Mouse (Mus musculus): Measurements from ENCODE around the gene Atad3a. TPM values are rescaled to one million over a fixed set of nuclear protein-coding genes. Genes with fewer than 3 reads are reported as not detected.
A peak's percentile ranks its signal among the peaks of the same experiment; 100 is the strongest.

Gene Atad3a
- total RNA-seq, 2 experiments from 2014 or later: 25.4 to 35.3 TPM

GRCm38 (mm10) chr4:155773335-155774078 is 12.6 kb upstream of the Atad3a start:
- TF ChIP-seq CTCF (IDR thresholded peaks at IDR 0.05): no peak
- intact Hi-C loops (cut with DNase I): loop anchor here (5.0 kb wide), 1 partner anchor 51 kb away; no protein-coding TSS in a partner anchor
- peak overlapping the region; percentile 82 for H3K4me3 ChIP-seq
- DNase-seq: no peak
- peak overlapping the region; percentile 88 for H3K27ac ChIP-seq

GRCm38 (mm10) chr4:155772786-155773185 is 11.9 kb upstream of the Atad3a start:
- Histone ChIP-seq H3K4me3 (peak overlapping the region; percentile 82), H3K27ac (peak overlapping the region; percentile 93; the same call in 1 of the 2 replicates)
- no peak for TF ChIP-seq CTCF (IDR thresholded peaks at IDR 0.05)
- DNase-seq: no peak
- intact Hi-C loops (cut with DNase I): loop anchor here (5.0 kb wide), 1 partner anchor 50 kb away; no protein-coding TSS in a partner anchor

DNA sequence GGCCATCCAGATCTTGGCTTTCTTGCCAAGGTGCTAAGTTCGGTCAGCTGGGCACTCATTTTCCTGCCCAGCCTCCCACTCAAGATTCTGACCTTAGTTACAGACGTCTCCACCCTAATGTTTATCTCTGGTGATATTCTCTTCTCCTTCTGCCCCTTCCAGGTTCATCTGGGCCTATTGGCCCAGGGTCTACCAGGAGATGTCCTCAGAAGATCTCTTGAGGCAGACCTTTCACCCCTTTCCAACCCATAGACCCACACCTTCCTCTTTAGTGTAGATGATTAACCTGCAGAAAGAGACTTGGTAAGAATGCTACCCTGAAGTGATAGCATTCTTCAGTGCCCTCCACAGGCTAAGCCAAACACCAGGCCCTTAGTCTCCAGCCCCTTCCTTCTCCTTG is 10.8 kb upstream of the Atad3a start:
- H3K27ac ChIP-seq: peak overlapping the region; percentile 93
- intact Hi-C loops (cut with DNase I): loop anchor here (5.0 kb wide), 1 partner anchor 49 kb away; no protein-coding TSS in a partner anchor
- TF ChIP-seq CTCF (IDR thresholded peaks at IDR 0.05): no peak
- no peak for DNase-seq
- H3K4me3 ChIP-seq: no peak overlapping the region

DNA sequence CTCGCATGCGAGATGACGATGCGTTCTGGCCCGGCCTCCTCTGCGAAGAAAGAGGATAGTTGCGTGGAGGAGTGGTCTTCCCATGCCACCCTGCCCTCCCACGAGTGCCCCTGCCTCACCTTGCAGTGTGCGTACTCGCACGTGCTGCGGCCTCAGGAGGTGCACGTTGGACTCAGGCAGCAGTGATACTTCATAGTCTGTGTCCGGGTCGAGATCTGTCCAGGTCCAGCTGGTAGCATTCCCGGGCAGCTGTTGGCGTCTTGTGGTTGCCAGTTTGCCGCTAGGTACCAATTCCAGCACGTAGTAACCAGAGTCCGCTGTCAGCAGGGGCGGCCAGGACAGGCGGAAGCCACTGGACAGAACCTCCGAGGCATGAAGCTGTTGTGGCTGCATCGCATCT is 9.7 kb upstream of the Atad3a start:
- peak overlapping the region; percentile 93 for H3K27ac ChIP-seq
- peak; percentile 92 for DNase-seq
- intact Hi-C loops (cut with DNase I): loop anchor here (1.0 to 5.0 kb wide), 2 partner anchors 14 to 48 kb away; no protein-coding TSS in a partner anchor
- no peak for TF ChIP-seq CTCF (IDR thresholded peaks at IDR 0.05)
- H3K4me3 ChIP-seq: peak overlapping the region; percentile 86

GRCm38 (mm10) chr4:155769880-155770512 is 9.1 kb upstream of the Atad3a start:
- peak; percentile 95 for DNase-seq
- H3K4me3 ChIP-seq: peak overlapping the region; percentile 86
- intact Hi-C loops (cut with DNase I): loop anchor here (1.0 to 5.0 kb wide), 2 partner anchors 14 to 48 kb away; no protein-coding TSS in a partner anchor
- H3K27ac ChIP-seq: peak overlapping the region; percentile 93
- peak; percentile 77 for TF ChIP-seq CTCF (IDR thresholded peaks at IDR 0.05)

- TF ChIP-seq CTCF (IDR thresholded peaks at IDR 0.05): no peak
- no peak for DNase-seq
- Histone ChIP-seq H3K4me3 (peak overlapping the region; percentile 86), H3K27ac (peak overlapping the region; percentile 93)
- intact Hi-C loops (cut with DNase I): no loop called here
These were observed 8.6 kb upstream of the Atad3a start for GRCm38 (mm10) chr4:155769496-155769879.

DNA sequence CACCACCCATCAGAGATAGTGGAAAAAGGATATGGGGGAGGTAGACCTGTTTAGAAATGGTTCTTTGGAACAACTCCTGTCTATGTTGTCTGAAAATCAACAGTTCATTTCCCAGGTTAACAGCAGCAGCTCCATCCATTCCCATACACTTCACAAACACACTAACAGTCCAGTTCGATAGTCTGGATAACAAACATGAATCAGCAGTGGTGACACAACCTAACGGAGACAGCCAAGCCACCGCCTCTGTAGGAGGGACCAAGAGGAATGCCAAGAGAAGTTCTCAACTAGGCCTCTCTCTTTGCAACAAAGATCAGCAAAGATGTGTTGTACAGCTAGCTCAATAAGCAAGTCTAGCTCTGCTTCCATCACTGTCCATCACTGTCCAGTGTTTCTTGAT is 1.5 kb upstream of the Atad3a start:
- no peak for TF ChIP-seq CTCF (IDR thresholded peaks at IDR 0.05)
- intact Hi-C loops (cut with DNase I): no loop called here
- Histone ChIP-seq H3K27ac (no peak overlapping the region), H3K4me3 (no peak overlapping the region)
- peak; percentile 31 for DNase-seq

GRCm38 (mm10) chr4:155761356-155762099 is 635 bp upstream of the Atad3a start:
- no peak for TF ChIP-seq CTCF (IDR thresholded peaks at IDR 0.05)
- peak overlapping the region; percentile 94 for H3K27ac ChIP-seq
- DNase-seq: peak; percentile 50
- intact Hi-C loops (cut with DNase I): no loop called here
- H3K4me3 ChIP-seq: peak overlapping the region; percentile 85

DNA sequence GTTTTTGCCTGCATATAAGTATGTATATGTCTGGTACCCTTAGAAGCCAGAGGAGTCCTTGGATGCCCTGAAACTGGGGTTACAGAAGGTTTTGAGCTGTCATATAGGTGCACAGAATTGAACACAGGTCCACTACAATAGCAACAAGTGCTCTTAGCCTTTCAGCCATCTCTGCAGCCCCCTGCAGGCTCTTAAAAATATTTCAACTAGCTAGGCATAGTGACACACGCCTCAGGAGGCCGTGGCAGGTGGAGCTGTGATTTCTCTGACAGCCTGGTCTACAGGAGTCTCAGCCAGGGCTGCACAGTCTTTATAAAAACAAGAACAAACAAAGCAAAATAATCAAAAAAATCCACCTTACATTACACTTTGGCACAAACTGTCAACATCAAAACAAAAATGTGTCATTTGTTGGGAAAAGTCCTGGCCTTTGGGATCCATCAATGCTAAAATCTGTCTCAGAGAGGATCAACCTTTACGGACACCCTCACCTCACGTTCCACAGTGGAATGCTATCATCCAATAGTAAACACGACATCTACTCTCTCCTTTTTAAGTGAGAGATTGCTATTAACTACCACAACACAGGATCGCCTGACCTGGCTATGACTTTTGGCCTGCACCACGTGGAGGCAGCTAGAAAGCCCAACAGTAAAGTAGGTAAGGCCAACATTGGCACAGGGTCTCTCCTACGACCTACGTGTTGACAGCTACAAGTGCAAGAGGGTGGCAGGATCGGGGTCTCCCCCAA is 856 bp downstream of the Atad3a start:
- intact Hi-C loops (cut with DNase I): no loop called here
- TF ChIP-seq CTCF (IDR thresholded peaks at IDR 0.05): peak; percentile 39; the same call in 1 of the 2 replicates
- peak overlapping the region; percentile 85 for H3K4me3 ChIP-seq
- H3K27ac ChIP-seq: peak overlapping the region; percentile 94
- peak; percentile 28 for DNase-seq

DNA sequence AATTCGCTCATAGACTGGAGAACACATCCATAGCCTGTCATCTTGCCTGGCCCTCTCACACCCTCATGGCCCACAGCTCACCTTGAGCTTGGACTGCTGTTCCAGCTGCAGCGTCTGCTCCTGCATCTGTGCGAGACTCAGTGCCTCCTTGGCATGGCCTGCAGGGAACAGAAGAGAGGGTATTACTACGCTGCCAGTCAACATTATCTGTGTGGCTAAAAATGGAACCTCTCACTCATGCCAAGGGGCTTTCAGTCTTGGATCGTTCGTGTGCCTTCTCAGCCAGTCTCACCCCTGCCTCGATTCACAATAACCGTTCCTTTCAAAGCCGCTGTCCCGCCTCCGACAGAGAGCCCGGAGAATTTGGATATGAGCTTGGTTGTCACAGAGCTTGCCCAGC is 3.9 kb downstream of the Atad3a start:
- Histone ChIP-seq H3K4me3 (no peak overlapping the region; the same call in 1 of the 2 replicates), H3K27ac (peak overlapping the region; percentile 51; the same call in 1 of the 2 replicates)
- no peak for TF ChIP-seq CTCF (IDR thresholded peaks at IDR 0.05)
- intact Hi-C loops (cut with DNase I): no loop called here
- DNase-seq: peak; percentile 58

- intact Hi-C loops (cut with DNase I): no loop called here
- H3K27ac ChIP-seq: no peak overlapping the region
- no peak for DNase-seq
- TF ChIP-seq CTCF (IDR thresholded peaks at IDR 0.05): no peak
- H3K4me3 ChIP-seq: no peak overlapping the region
These were observed 14.1 kb downstream of the Atad3a start for GRCm38 (mm10) chr4:155746575-155747490.
